Mouse (Mus musculus): ENCODE measurements around the gene Cyb561. TPM values are rescaled to one million over a fixed set of nuclear protein-coding genes. Genes with fewer than 3 reads are reported as not detected.

Cyb561 gene
- polyA plus RNA-seq, 1 experiment from 2014 or later: 13.6 TPM

- H3K9ac ChIP-seq: no peak overlapping the region
- H3K4me1 ChIP-seq: peaks cover 3% of the 10 kb centered on the region; the same call in 1 of the 2 replicates
- no peaks in the 10 kb centered on the region for H3K9me3 ChIP-seq
- ATAC-seq (ENCODE audit: insufficient number of reproducible peaks, insufficient read depth, low FRiP score, low TSS enrichment): no peak
- H3K4me3 ChIP-seq: no peak overlapping the region
- no peak overlapping the region for H3K4me2 ChIP-seq (replicated peaks)
- WGBS: 84% methylated on average over 8 of the region's 8 CpGs
- peaks cover 3% of the 10 kb centered on the region; the same call in 1 of the 2 replicates for H3K27me3 ChIP-seq
- H3K36me3 ChIP-seq: no peaks in the 10 kb centered on the region
- H3K27ac ChIP-seq: no peak overlapping the region
Observed at GRCm38 (mm10) chr11:105935496-105935895, 17.6 kb downstream of the Cyb561 start.

- H3K9ac ChIP-seq: no peak overlapping the region
- H3K4me2 ChIP-seq (replicated peaks): no peak overlapping the region
- no peaks in the 10 kb centered on the region for H3K36me3 ChIP-seq
- H3K4me1 ChIP-seq: peaks cover 3% of the 10 kb centered on the region; the same call in 1 of the 2 replicates
- H3K27ac ChIP-seq: no peak overlapping the region
- no peaks in the 10 kb centered on the region for H3K9me3 ChIP-seq
- 38% methylated on average over 6 of the region's 6 CpGs for WGBS
- peaks cover 3% of the 10 kb centered on the region; the same call in 1 of the 2 replicates for H3K27me3 ChIP-seq
- H3K4me3 ChIP-seq: no peak overlapping the region
- no peak for ATAC-seq (ENCODE audit: insufficient number of reproducible peaks, insufficient read depth, low FRiP score, low TSS enrichment)
Observed at GRCm38 (mm10) chr11:105934816-105935215, 18.3 kb downstream of the Cyb561 start.

- no peak for ATAC-seq (ENCODE audit: insufficient number of reproducible peaks, insufficient read depth, low FRiP score, low TSS enrichment)
- 76% methylated on average over 5 of the region's 5 CpGs for WGBS
- Histone ChIP-seq H3K36me3 (no peaks in the 10 kb centered on the region), H3K4me3 (no peak overlapping the region), H3K4me2 (replicated peaks) (no peak overlapping the region), H3K9ac (no peak overlapping the region), H3K4me1 (peaks cover 3% of the 10 kb centered on the region; the same call in 1 of the 2 replicates), H3K9me3 (no peaks in the 10 kb centered on the region), H3K27ac (no peak overlapping the region), H3K27me3 (peaks cover 3% of the 10 kb centered on the region; the same call in 1 of the 2 replicates)
Observed at GRCm38 (mm10) chr11:105934303-105934711, 18.8 kb downstream of the Cyb561 start.

- no peak overlapping the region for H3K4me3 ChIP-seq
- WGBS: 88% methylated on average over 8 of the region's 8 CpGs
- no peak for ATAC-seq (ENCODE audit: insufficient number of reproducible peaks, insufficient read depth, low FRiP score, low TSS enrichment)
Observed at GRCm38 (mm10) chr11:105933746-105934145, 19.4 kb downstream of the Cyb561 start.

GRCm38 (mm10) chr11:105931380-105931779, 21.8 kb downstream of the Cyb561 start:
- H3K9ac ChIP-seq: no peak overlapping the region
- H3K4me1 ChIP-seq: peaks cover 3% of the 10 kb centered on the region; the same call in 1 of the 2 replicates
- no peak overlapping the region for H3K4me3 ChIP-seq
- H3K27ac ChIP-seq: no peak overlapping the region
- no peaks in the 10 kb centered on the region for H3K9me3 ChIP-seq
- 84% methylated on average over 3 of the region's 3 CpGs for WGBS
- no peaks in the 10 kb centered on the region for H3K27me3 ChIP-seq
- no peaks in the 10 kb centered on the region for H3K36me3 ChIP-seq
- ATAC-seq (ENCODE audit: insufficient number of reproducible peaks, insufficient read depth, low FRiP score, low TSS enrichment): no peak
- H3K4me2 ChIP-seq (replicated peaks): no peak overlapping the region

More at GRCm38 (mm10) chr11:105933746-105934145, 19.4 kb downstream of the Cyb561 start:
- Histone ChIP-seq H3K4me2 (replicated peaks) (no peak overlapping the region), H3K9ac (no peak overlapping the region), H3K9me3 (no peaks in the 10 kb centered on the region), H3K27ac (no peak overlapping the region), H3K36me3 (no peaks in the 10 kb centered on the region), H3K27me3 (peaks cover 3% of the 10 kb centered on the region; the same call in 1 of the 2 replicates), H3K4me1 (peaks cover 3% of the 10 kb centered on the region; the same call in 1 of the 2 replicates)

- WGBS: 68% methylated on average over 5 of the region's 5 CpGs
- H3K27me3 ChIP-seq: no peaks in the 10 kb centered on the region
- no peak for ATAC-seq (ENCODE audit: insufficient number of reproducible peaks, insufficient read depth, low FRiP score, low TSS enrichment)
- no peak overlapping the region for H3K4me2 ChIP-seq (replicated peaks)
- no peak overlapping the region for H3K4me3 ChIP-seq
- H3K36me3 ChIP-seq: peaks cover 3% of the 10 kb centered on the region
- no peak overlapping the region for H3K9ac ChIP-seq
- no peaks in the 10 kb centered on the region for H3K4me1 ChIP-seq
- no peaks in the 10 kb centered on the region for H3K9me3 ChIP-seq
- H3K27ac ChIP-seq: no peak overlapping the region
Observed at GRCm38 (mm10) chr11:105928171-105928570, 25.0 kb downstream of the Cyb561 start.

GRCm38 (mm10) chr11:105927065-105928030, 25.8 kb downstream of the Cyb561 start:
- ATAC-seq (ENCODE audit: insufficient number of reproducible peaks, insufficient read depth, low FRiP score, low TSS enrichment): no peak
- H3K4me1 ChIP-seq: no peaks in the 10 kb centered on the region
- no peak overlapping the region for H3K4me2 ChIP-seq (replicated peaks)
- no peaks in the 10 kb centered on the region for H3K9me3 ChIP-seq
- H3K9ac ChIP-seq: no peak overlapping the region
- peaks cover 10% of the 10 kb centered on the region for H3K36me3 ChIP-seq
- H3K27me3 ChIP-seq: no peaks in the 10 kb centered on the region
- no peak overlapping the region for H3K27ac ChIP-seq
- no peak overlapping the region for H3K4me3 ChIP-seq
- 54% methylated on average over 14 of the region's 14 CpGs for WGBS

- ATAC-seq (ENCODE audit: insufficient number of reproducible peaks, insufficient read depth, low FRiP score, low TSS enrichment): no peak
- Histone ChIP-seq H3K4me1 (no peaks in the 10 kb centered on the region), H3K36me3 (peaks cover 33% of the 10 kb centered on the region), H3K9ac (no peak overlapping the region), H3K4me2 (replicated peaks) (no peak overlapping the region), H3K9me3 (no peaks in the 10 kb centered on the region), H3K4me3 (no peak overlapping the region), H3K27me3 (no peaks in the 10 kb centered on the region), H3K27ac (no peak overlapping the region)
- WGBS: 90% methylated on average over 20 of the region's 20 CpGs
Observed at GRCm38 (mm10) chr11:105922769-105923663, 30.1 kb downstream of the Cyb561 start.

- WGBS: 95% methylated on average over 5 of the region's 5 CpGs
- Histone ChIP-seq H3K36me3 (peaks cover 41% of the 10 kb centered on the region), H3K9me3 (no peaks in the 10 kb centered on the region), H3K27ac (no peak overlapping the region), H3K4me3 (no peak overlapping the region), H3K9ac (no peak overlapping the region), H3K4me2 (replicated peaks) (no peak overlapping the region), H3K27me3 (no peaks in the 10 kb centered on the region), H3K4me1 (no peaks in the 10 kb centered on the region)
- no peak for ATAC-seq (ENCODE audit: insufficient number of reproducible peaks, insufficient read depth, low FRiP score, low TSS enrichment)
Observed at GRCm38 (mm10) chr11:105921275-105921674, 31.9 kb downstream of the Cyb561 start.

GRCm38 (mm10) chr11:105920836-105921235, 32.3 kb downstream of the Cyb561 start:
- H3K4me1 ChIP-seq: no peaks in the 10 kb centered on the region
- H3K27me3 ChIP-seq: no peaks in the 10 kb centered on the region
- no peak overlapping the region for H3K4me3 ChIP-seq
- no peak for ATAC-seq (ENCODE audit: insufficient number of reproducible peaks, insufficient read depth, low FRiP score, low TSS enrichment)
- H3K27ac ChIP-seq: no peak overlapping the region
- H3K4me2 ChIP-seq (replicated peaks): no peak overlapping the region
- H3K36me3 ChIP-seq: peaks cover 44% of the 10 kb centered on the region
- no peaks in the 10 kb centered on the region for H3K9me3 ChIP-seq
- 93% methylated on average over 2 of the region's 2 CpGs for WGBS
- H3K9ac ChIP-seq: no peak overlapping the region

GRCm38 (mm10) chr11:105920098-105920785, 32.9 kb downstream of the Cyb561 start:
- H3K9me3 ChIP-seq: no peaks in the 10 kb centered on the region
- 78% methylated on average over 3 of the region's 3 CpGs for WGBS
- H3K9ac ChIP-seq: no peak overlapping the region
- H3K27me3 ChIP-seq: no peaks in the 10 kb centered on the region
- peaks cover 44% of the 10 kb centered on the region for H3K36me3 ChIP-seq
- no peak for ATAC-seq (ENCODE audit: insufficient number of reproducible peaks, insufficient read depth, low FRiP score, low TSS enrichment)
- H3K4me2 ChIP-seq (replicated peaks): no peak overlapping the region
- no peaks in the 10 kb centered on the region for H3K4me1 ChIP-seq
- H3K27ac ChIP-seq: no peak overlapping the region
- no peak overlapping the region for H3K4me3 ChIP-seq
